Mouse (Mus musculus) G1E (cell line): ENCODE results near the gene Rab42. TPM values are rescaled to one million over a fixed set of nuclear protein-coding genes. Genes with fewer than 3 reads are reported as not detected.
"Not testable (repeated sequence)": the region's sequence is repeated elsewhere in the genome, so short reads cannot be mapped to it uniquely, and the experiment has no call there.

Source experiments
- ATAC-seq: 2 replicates; pipeline ENCODE4 v1.8.0; 2016; ENCODE audit warnings: mild to moderate bottlenecking; ENCODE audit not compliant: insufficient number of reproducible peaks, poor library complexity, low FRiP score, severe bottlenecking; ENCODE audit errors: extremely low read depth
- DNase-seq: peaks from one replicate; pipeline ENCODE4 v3.0.0; 2012; ENCODE audit warnings: low spot score
- H3K27me3 ChIP-seq: 2 replicates; pipeline ENCODE4 v1.6.1; 2012; ENCODE audit warnings: mild to moderate bottlenecking, low read length, inconsistent platforms; ENCODE audit not compliant: insufficient read depth
- H3K36me3 ChIP-seq: replicated peaks from 2 replicates; pipeline ENCODE3; 2012; ENCODE audit warnings: mild to moderate bottlenecking, inconsistent platforms
- H3K4me1 ChIP-seq: 2 replicates; pipeline ENCODE4 v1.6.1; 2012; ENCODE audit warnings: low read depth, low read length, inconsistent platforms, mixed read lengths; ENCODE audit not compliant: insufficient read depth
- H3K4me3 ChIP-seq: 2 replicates; pipeline ENCODE4 v1.5.1; 2012; ENCODE audit warnings: low read depth, mild to moderate bottlenecking, inconsistent platforms, low read length, moderate library complexity, mixed read lengths
- H3K9me3 ChIP-seq: replicated peaks from 2 replicates; pipeline ENCODE4 v1.6.1; 2012; ENCODE audit warnings: inconsistent platforms
- CTCF ChIP-seq: IDR thresholded peaks from 2 replicates; pipeline ENCODE4 v1.5.1; 2012; ENCODE audit warnings: low read depth, low read length, inconsistent platforms, mixed read lengths
- GATA1 ChIP-seq: IDR thresholded peaks from 2 replicates; pipeline ENCODE4 v1.6.1; 2012; ENCODE audit warnings: borderline replicate concordance, low read length, inconsistent platforms, mixed read lengths
- GATA2 ChIP-seq: IDR thresholded peaks from 2 replicates; pipeline ENCODE4 v1.6.1; 2012; ENCODE audit warnings: low read depth, low read length, inconsistent platforms, borderline replicate concordance
- POLR2AphosphoS5 ChIP-seq: IDR thresholded peaks from 2 replicates; pipeline ENCODE4 v1.6.1; 2012; ENCODE audit warnings: low read depth, low read length, inconsistent platforms; ENCODE audit not compliant: insufficient replicate concordance
- TAL1 ChIP-seq: conservative IDR thresholded peaks from 2 replicates; pipeline ENCODE4 v1.6.1; 2012; ENCODE audit warnings: low read depth, low read length, inconsistent platforms, mixed read lengths
- polyA plus RNA-seq: library from polyadenylated mRNA; stranded (reverse); fragments of >175 nt; gene quantifications from 2 replicates; pipeline ENCODE4 v1.2.3, GENCODE M21; 2012
- total RNA-seq, 2 experiments: library from RNA; stranded (forward) in 1 of 2; stranded (reverse) in 1 of 2; fragments of 200-1000 nt in 1 of 2; fragments of >200 nt in 1 of 2; fragmentation: Nextera tagmentation in 1 of 2; gene quantifications; 2 replicates each; pipeline ENCODE4 v1.2.3; 2014 to 2017

Gene Rab42
- total and polyA plus RNA-seq, 3 experiments = 0.95 TPM; not detected in 2

GRCm38 (mm10) chr4:132299849-132300248 lies 3.3 kb downstream of the Rab42 start:
- Histone ChIP-seq H3K4me3 (no peak overlapping the region), H3K27me3 (no peaks in the 10 kb centered on the region), H3K4me1 (peaks cover 39% of the 10 kb centered on the region), H3K9me3 (no peaks in the 10 kb centered on the region), H3K36me3 (peaks cover 9% of the 10 kb centered on the region)
- no peak for ATAC-seq
- TF ChIP-seq GATA2 (no peak), POLR2AphosphoS5 (no peak), GATA1 (no peak), TAL1 (no peak), CTCF (no peak)
- DNase-seq = no peak

GRCm38 (mm10) chr4:132295696-132296390 lies 7.3 kb downstream of the Rab42 start:
- DNase-seq (no peak), ATAC-seq (no peak)
- H3K4me1 ChIP-seq = peaks cover 18% of the 10 kb centered on the region
- peaks cover 49% of the 10 kb centered on the region for H3K36me3 ChIP-seq
- no peak overlapping the region for H3K4me3 ChIP-seq
- H3K9me3 ChIP-seq = peaks cover 5% of the 10 kb centered on the region
- no peak for TF ChIP-seq GATA2
- TF ChIP-seq CTCF = no peak
- no peak for TF ChIP-seq POLR2AphosphoS5
- TF ChIP-seq GATA1 = no peak
- no peak for TF ChIP-seq TAL1
- H3K27me3 ChIP-seq = no peaks in the 10 kb centered on the region

- H3K36me3 ChIP-seq = peaks cover 67% of the 10 kb centered on the region
- no peaks in the 10 kb centered on the region for H3K27me3 ChIP-seq
- H3K4me1 ChIP-seq = peaks cover 10% of the 10 kb centered on the region
- H3K9me3 ChIP-seq = peaks cover 5% of the 10 kb centered on the region
- DNase-seq = no peak
- no peak for ATAC-seq
- no peak overlapping the region for H3K4me3 ChIP-seq
- TF ChIP-seq POLR2AphosphoS5 (no peak), GATA2 (no peak), GATA1 (no peak), TAL1 (no peak), CTCF (no peak)
These were observed 9.4 kb downstream of the Rab42 start for GRCm38 (mm10) chr4:132293682-132294240.

GRCm38 (mm10) chr4:132292988-132293387 lies 10.2 kb downstream of the Rab42 start:
- TF ChIP-seq GATA1 (no peak), POLR2AphosphoS5 (no peak), CTCF (no peak), GATA2 (no peak), TAL1 (no peak)

GRCm38 (mm10) chr4:132291624-132292335 lies 11.4 kb downstream of the Rab42 start:
- Histone ChIP-seq H3K36me3 (peaks cover 75% of the 10 kb centered on the region), H3K27me3 (no peaks in the 10 kb centered on the region), H3K4me3 (no peak overlapping the region), H3K9me3 (peaks cover 5% of the 10 kb centered on the region), H3K4me1 (peaks cover 10% of the 10 kb centered on the region)
- no peak for ATAC-seq
- TF ChIP-seq GATA2 (no peak), GATA1 (no peak), POLR2AphosphoS5 (no peak), TAL1 (no peak), CTCF (no peak)
- DNase-seq = no peak

More at GRCm38 (mm10) chr4:132292988-132293387, 10.2 kb downstream of the Rab42 start:
- Histone ChIP-seq H3K9me3 (peaks cover 5% of the 10 kb centered on the region), H3K36me3 (peaks cover 69% of the 10 kb centered on the region), H3K4me1 (peaks cover 10% of the 10 kb centered on the region), H3K27me3 (no peaks in the 10 kb centered on the region), H3K4me3 (no peak overlapping the region)
- ATAC-seq = no peak
- DNase-seq = no peak

GRCm38 (mm10) chr4:132291056-132291455 lies 12.1 kb downstream of the Rab42 start:
- ATAC-seq (no peak), DNase-seq (no peak)
- H3K27me3 ChIP-seq = no peaks in the 10 kb centered on the region
- no peak for TF ChIP-seq GATA2
- no peak for TF ChIP-seq POLR2AphosphoS5
- TF ChIP-seq TAL1 = no peak
- no peak for TF ChIP-seq GATA1
- no peak for TF ChIP-seq CTCF
- H3K4me1 ChIP-seq = peaks cover 10% of the 10 kb centered on the region
- no peak overlapping the region for H3K4me3 ChIP-seq
- peaks cover 5% of the 10 kb centered on the region for H3K9me3 ChIP-seq
- H3K36me3 ChIP-seq = peaks cover 82% of the 10 kb centered on the region

GRCm38 (mm10) chr4:132288840-132289239 lies 14.3 kb downstream of the Rab42 start:
- H3K36me3 ChIP-seq = peaks cover 82% of the 10 kb centered on the region
- H3K9me3 ChIP-seq, DNase-seq, H3K27me3 ChIP-seq, H3K4me3 ChIP-seq, ATAC-seq, H3K4me1 ChIP-seq: not testable (repeated sequence)
